In genomic region chr6:91213287-91214218, GRCm38 (mm10) we compare ENCODE assay signal across 8 mouse cellular contexts. TPM values are rescaled to one million over a fixed set of nuclear protein-coding genes. Genes with fewer than 3 reads are reported as not detected.
DNase-seq lines count a peak whose midpoint lies in the region; ATAC-seq and TF ChIP-seq lines count a peak whose summit lies in the region.

No protein-coding gene starts in this region.

- WGBS in liver, embryonic 11.5 days: 60% methylated on average over 21 of the region's 21 CpGs
- 61% methylated on average over 21 of the region's 21 CpGs for WGBS in intestine, embryonic 16.5 days
- WGBS in neural tube, embryonic 14.5 days: 62% methylated on average over 21 of the region's 21 CpGs

- H3K4me1 ChIP-seq in liver, embryonic 11.5 days (replicated peaks; ENCODE audit: control insufficient read depth, insufficient read depth, low read length): peaks cover 2% of the 10 kb centered on the region; the same call in 1 of the 2 replicates
- H3K4me1 ChIP-seq in embryonic fibroblast, embryonic 13.5 days (ENCODE audit: control insufficient read depth, insufficient read depth, low read length): peaks cover 27% of the 10 kb centered on the region
- H3K4me1 ChIP-seq in intestine, embryonic 16.5 days (ENCODE audit: control insufficient read depth, insufficient read depth, low read length): peaks cover 3% of the 10 kb centered on the region; the same call in 1 of the 2 replicates
- H3K4me1 ChIP-seq in neural tube, embryonic 14.5 days (ENCODE audit: control insufficient read depth, insufficient read depth, low read length): peaks cover 5% of the 10 kb centered on the region; the same call in 1 of the 2 replicates

- TF ChIP-seq POLR2A in embryonic fibroblast, embryonic 13.5 days (IDR thresholded peaks at IDR 0.05; ENCODE audit: low read depth, low read length): 0 out of 2 replicates have a peak, but pooled peaks have one; percentile 43

- no peaks in the 10 kb centered on the region for H3K36me3 ChIP-seq in liver, embryonic 11.5 days (ENCODE audit: control insufficient read depth, insufficient read depth, low read length)
- no peaks in the 10 kb centered on the region for H3K36me3 ChIP-seq in intestine, embryonic 16.5 days (ENCODE audit: control insufficient read depth, insufficient read depth, low read length)
- H3K36me3 ChIP-seq in neural tube, embryonic 14.5 days (ENCODE audit: control insufficient read depth, insufficient read depth, low read length): no peaks in the 10 kb centered on the region

- TF ChIP-seq CTCF in embryonic fibroblast, embryonic 13.5 days (IDR thresholded peaks at IDR 0.05; ENCODE audit: borderline replicate concordance, insufficient read depth, low read length): no peak

- H3K27ac ChIP-seq in liver, embryonic 11.5 days (ENCODE audit: low read depth, low read length): no peak overlapping the region
- peak overlapping the region; percentile 29 for H3K27ac ChIP-seq in embryonic fibroblast, embryonic 13.5 days (ENCODE audit: insufficient read depth, low read length)
- no peak overlapping the region for H3K27ac ChIP-seq in intestine, embryonic 16.5 days (ENCODE audit: low read length)
- H3K27ac ChIP-seq in neural tube, embryonic 14.5 days (ENCODE audit: low read depth, low read length): no peak overlapping the region

- peak overlapping the region; percentile 63 for H3K4me2 ChIP-seq in liver, embryonic 11.5 days
- peak overlapping the region; percentile 59 for H3K4me2 ChIP-seq in intestine, embryonic 16.5 days (ENCODE audit: low read depth, low read length)
- peak overlapping the region; percentile 46 for H3K4me2 ChIP-seq in neural tube, embryonic 14.5 days (ENCODE audit: low read depth, low read length)

- no peak for DNase-seq in liver, embryonic 11.5 days (ENCODE audit: low spot score)
- no peak for DNase-seq in liver
- DNase-seq in kidney, postnatal 4 days: no peak

- H3K4me3 ChIP-seq in liver, embryonic 11.5 days (ENCODE audit: low read depth, low read length): peak overlapping the region; percentile 42; the same call in 1 of the 2 replicates
- H3K4me3 ChIP-seq in embryonic fibroblast, embryonic 13.5 days (ENCODE audit: insufficient read depth, low read length): peak overlapping the region; percentile 75
- H3K4me3 ChIP-seq in intestine, embryonic 16.5 days (ENCODE audit: low read length): peak overlapping the region; percentile 42
- H3K4me3 ChIP-seq in neural tube, embryonic 14.5 days (ENCODE audit: low read depth, low read length): peak overlapping the region; percentile 29

- no peaks in the 10 kb centered on the region for H3K9me3 ChIP-seq in liver, embryonic 11.5 days (ENCODE audit: control insufficient read depth, low read length)
- no peaks in the 10 kb centered on the region for H3K9me3 ChIP-seq in intestine, embryonic 16.5 days (ENCODE audit: control insufficient read depth, low read length)
- H3K9me3 ChIP-seq in neural tube, embryonic 14.5 days (ENCODE audit: control insufficient read depth, low read length): no peaks in the 10 kb centered on the region

- 0 out of 2 replicates have a peak overlapping the region, but pooled peaks have one; percentile 55 for H3K9ac ChIP-seq in liver, embryonic 11.5 days (ENCODE audit: low read depth, low read length)
- 0 out of 2 replicates have a peak overlapping the region, but pooled peaks have one; percentile 55 for H3K9ac ChIP-seq in intestine, embryonic 16.5 days (ENCODE audit: low read depth, low read length)
- H3K9ac ChIP-seq in neural tube, embryonic 14.5 days (replicated peaks; ENCODE audit: low read depth, low read length): no peak overlapping the region

- ATAC-seq in liver, embryonic 11.5 days (replicated peaks; ENCODE audit: low FRiP score): no peak
- ATAC-seq in intestine, embryonic 16.5 days: no peak
- 0 out of 2 replicates have a peak, but pooled peaks have one; percentile 16 for ATAC-seq in neural tube, embryonic 14.5 days (ENCODE audit: low read depth)
- no peak for ATAC-seq in inflammation-experienced regulatory T-cells, adult 6 months
- ATAC-seq in cerebellum, adult (ENCODE audit: insufficient number of reproducible peaks, low FRiP score, low TSS enrichment): no peak

- H3K27me3 ChIP-seq in liver, embryonic 11.5 days (replicated peaks; ENCODE audit: control insufficient read depth, insufficient read depth, low read length): peaks cover 41% of the 10 kb centered on the region
- peaks cover 6% of the 10 kb centered on the region for H3K27me3 ChIP-seq in intestine, embryonic 16.5 days (replicated peaks; ENCODE audit: control insufficient read depth, insufficient read depth, low read length)
- no peaks in the 10 kb centered on the region for H3K27me3 ChIP-seq in neural tube, embryonic 14.5 days (ENCODE audit: control insufficient read depth, insufficient read depth, low read length)

RNA-seq across cellular contexts. Expression of gene Fbln2, which starts 1.3 kb away (rescaled TPM):
- 33.3 and 36.3 TPM in 2 replicates for polyA plus RNA-seq in liver, embryonic 11.5 days (2014; fragmentation: Nextera tagmentation; extraction: Ambion mirVana)
- 1,102 and 1,873 TPM in 2 replicates for polyA plus RNA-seq in embryonic fibroblast, embryonic 13.5 days (2011; ENCODE audit: insufficient read length, low read depth, missing spikeins)
- polyA plus RNA-seq in intestine, embryonic 16.5 days (2015; fragmentation: Nextera tagmentation; extraction: Ambion mirVana): 43.6 and 51.0 TPM in 2 replicates
- 9.1 and 32.5 TPM in 2 replicates for polyA plus RNA-seq in neural tube, embryonic 14.5 days (2014; fragmentation: Nextera tagmentation; extraction: Ambion mirVana)
- 1 to 10 TPM in 1 of 3 experiments, under 1 TPM in 1, not detected in 1; 0.22 to 1.2 TPM for polyA plus RNA-seq in inflammation-experienced regulatory T-cells, adult 6 months (2017; shearing (Covaris generic))

RNA-seq across cellular contexts. Expression of gene Hdac11, which starts 57.1 kb away (rescaled TPM):
- polyA plus RNA-seq in liver, embryonic 11.5 days (2014; fragmentation: Nextera tagmentation; extraction: Ambion mirVana): 7.1 and 7.2 TPM in 2 replicates
- polyA plus RNA-seq in embryonic fibroblast, embryonic 13.5 days (2011; ENCODE audit: insufficient read length, low read depth, missing spikeins): 5.4 TPM in 2 replicates
- polyA plus RNA-seq in intestine, embryonic 16.5 days (2015; fragmentation: Nextera tagmentation; extraction: Ambion mirVana): 7.7 and 9.0 TPM in 2 replicates
- 43.0 and 50.0 TPM in 2 replicates for polyA plus RNA-seq in neural tube, embryonic 14.5 days (2014; fragmentation: Nextera tagmentation; extraction: Ambion mirVana)
- polyA plus RNA-seq in inflammation-experienced regulatory T-cells, adult 6 months (2017; shearing (Covaris generic)): 1 to 10 TPM in 2 of 3 experiments, under 1 TPM in 1; 0.80 to 1.5 (median 1.4) TPM

Comparison
In these comparisons a context has a peak if more than half of its experiments do, and no peak if none do; other contexts are left out.
1. RNA of gene Fbln2, which starts 1.3 kb away (polyA plus RNA-seq): 1,102 to 1,873 TPM in embryonic fibroblast, embryonic 13.5 days; 43.6 to 51.0 TPM in intestine, embryonic 16.5 days, 33.3 to 36.3 TPM in liver, embryonic 11.5 days, 9.1 to 32.5 TPM in neural tube, embryonic 14.5 days and 0.22 to 1.2 TPM in inflammation-experienced regulatory T-cells, adult 6 months; every median in the first group is over 10 times any median in the second.
2. Peak in every context shown above with its lines, with median percentiles within 50 percentile points of each other: H3K4me2 ChIP-seq and H3K4me3 ChIP-seq.